ENCODE assay signal across 28 mouse cellular contexts in genomic region chr11:19005007-19005912, GRCm38 (mm10). TPM values are rescaled to one million over a fixed set of nuclear protein-coding genes. Genes with fewer than 3 reads are reported as not detected.
A peak's percentile ranks its signal among the peaks of the same experiment; 100 is the strongest.
DNase-seq lines count a peak whose midpoint lies in the region; ATAC-seq and TF ChIP-seq lines count a peak whose summit lies in the region.
"Had no signal": no experiment of that assay in that cellular context is flagged by ENCODE, and none has a peak within 500 bp of the region (broad histone marks: within the 10 kb centered on the region; RNA-seq: fewer than 3 reads in every experiment).

No protein-coding gene starts in this region.

- no peak for TF ChIP-seq CTCF in kidney, postnatal 0 days (IDR thresholded peaks at IDR 0.05; ENCODE audit: low read depth)

- no peak for ATAC-seq in kidney, postnatal 0 days (replicated peaks; ENCODE audit: low FRiP score, low read depth)
- ATAC-seq in stomach, embryonic 14.5 days (ENCODE audit: insufficient number of reproducible peaks, insufficient read depth, low FRiP score, low read depth): peak; percentile 34; the same call in 1 of the 2 replicates
- no peak for ATAC-seq in forebrain, embryonic 13.5 days
- ATAC-seq: forebrain, embryonic 14.5 days had no signal

- WGBS in kidney, postnatal 0 days: 58% methylated on average over 9 of the region's 9 CpGs
- WGBS in stomach, embryonic 14.5 days: 37% methylated on average over 9 of the region's 9 CpGs
- 84% methylated on average over 9 of the region's 9 CpGs for WGBS in forebrain, embryonic 13.5 days

- H3K27ac ChIP-seq in kidney, postnatal 0 days: no peak overlapping the region
- peak overlapping the region; percentile 89; the same call in 1 of the 2 replicates for H3K27ac ChIP-seq in stomach, embryonic 14.5 days (ENCODE audit: low read length)
- no peak overlapping the region for H3K27ac ChIP-seq in forebrain, embryonic 13.5 days
- H3K27ac ChIP-seq: gastrocnemius, adult 2 months; liver, embryonic 13.5 days had no signal

- 0 out of 2 replicates have a peak, but pooled peaks cover 4% of the 10 kb centered on the region for H3K27me3 ChIP-seq in kidney, postnatal 0 days (ENCODE audit: insufficient read depth, low read length)
- H3K27me3 ChIP-seq in stomach, embryonic 14.5 days (ENCODE audit: control insufficient read depth, insufficient read depth, low read length): no peaks in the 10 kb centered on the region
- peaks cover 42% of the 10 kb centered on the region for H3K27me3 ChIP-seq in forebrain, embryonic 13.5 days
- H3K27me3 ChIP-seq: liver, embryonic 13.5 days; megakaryocyte, embryonic 14.5 days; neural tube, embryonic 13.5 days had no signal

- H3K4me3 ChIP-seq in kidney, postnatal 0 days (replicated peaks; ENCODE audit: low read depth, low read length): no peak overlapping the region
- H3K4me3 ChIP-seq in stomach, embryonic 14.5 days (ENCODE audit: low read depth, low read length): no peak overlapping the region
- no peak overlapping the region for H3K4me3 ChIP-seq in forebrain, embryonic 13.5 days
- H3K4me3 ChIP-seq: gastrocnemius, adult 2 months; liver, embryonic 13.5 days; megakaryocyte, embryonic 14.5 days; myocyte had no signal

- no peak overlapping the region for H3K9ac ChIP-seq in kidney, postnatal 0 days (ENCODE audit: low read depth, low read length)
- no peak overlapping the region for H3K9ac ChIP-seq in stomach, embryonic 14.5 days (replicated peaks; ENCODE audit: low read depth, low read length)
- no peak overlapping the region for H3K9ac ChIP-seq in forebrain, embryonic 13.5 days
- H3K9ac ChIP-seq: liver, embryonic 13.5 days had no signal

- intact Hi-C loops in heart, postnatal 36 days (cut with DNase I): no loop called here

- no peaks in the 10 kb centered on the region for H3K9me3 ChIP-seq in kidney, postnatal 0 days (replicated peaks; ENCODE audit: low read length)
- no peaks in the 10 kb centered on the region for H3K9me3 ChIP-seq in stomach, embryonic 14.5 days (ENCODE audit: control insufficient read depth, low read depth, low read length)
- no peaks in the 10 kb centered on the region for H3K9me3 ChIP-seq in forebrain, embryonic 13.5 days (replicated peaks)
- H3K9me3 ChIP-seq: liver, embryonic 13.5 days; megakaryocyte, embryonic 14.5 days; neural tube, embryonic 13.5 days had no signal

- no peaks in the 10 kb centered on the region for H3K4me1 ChIP-seq in kidney, postnatal 0 days (replicated peaks; ENCODE audit: insufficient read depth, low read length)
- peaks cover 26% of the 10 kb centered on the region; the same call in 1 of the 2 replicates for H3K4me1 ChIP-seq in stomach, embryonic 14.5 days (ENCODE audit: control insufficient read depth, insufficient read depth, low read length)
- peaks cover 28% of the 10 kb centered on the region for H3K4me1 ChIP-seq in forebrain, embryonic 13.5 days

- H3K4me2 ChIP-seq in kidney, postnatal 0 days (ENCODE audit: low read length): no peak overlapping the region
- no peak overlapping the region for H3K4me2 ChIP-seq in stomach, embryonic 14.5 days (replicated peaks; ENCODE audit: low read depth, low read length)
- H3K4me2 ChIP-seq in forebrain, embryonic 13.5 days: no peak overlapping the region
- H3K4me2 ChIP-seq: heart, embryonic 11.5 days; liver, embryonic 13.5 days had no signal

- H3K36me3 ChIP-seq in kidney, postnatal 0 days (ENCODE audit: insufficient read depth, low read length): 0 out of 2 replicates have a peak, but pooled peaks cover 4% of the 10 kb centered on the region
- H3K36me3 ChIP-seq in stomach, embryonic 14.5 days (ENCODE audit: control insufficient read depth, insufficient read depth, low read length): peaks cover 35% of the 10 kb centered on the region
- H3K36me3 ChIP-seq in forebrain, embryonic 13.5 days (ENCODE audit: poor library complexity, severe bottlenecking): no peaks in the 10 kb centered on the region

- DNase-seq in heart, adult 11 months: peak; percentile 42
- no peak for DNase-seq in heart, postnatal 36 days
- peak; percentile 71 for DNase-seq in kidney, postnatal 0 days (ENCODE audit: low spot score)
- no peak for DNase-seq in kidney, postnatal 36 days
- peak; percentile 37 for DNase-seq in NIH3T3 (ENCODE audit: low read depth)
- no peak for DNase-seq in thymus, adult 18-20 months
- DNase-seq: adrenal gland, postnatal 25 days; cerebellum, adult 8-10 months; cerebellum, postnatal 36 days; embryo, embryonic 11 days; gastrocnemius, adult 2 months; kidney, adult 8-10 months; layer of hippocampus, adult 9-11 months; liver, embryonic 13.5 days; lung, postnatal 14 days; midbrain, embryonic 14.5 days; retina, postnatal 1 day; right cerebral cortex, postnatal 25 days; spleen, adult 18-20 months; thymus, adult 2 months; thymus, postnatal 4 days had no signal

RNA-seq across cellular contexts. Expression of gene Meis1, which starts 13.5 kb away (rescaled TPM):
- total RNA-seq in heart, postnatal 36 days (2021): 10 to 100 TPM; 22.4 to 31.4 TPM
- 59.0 and 66.7 TPM in 2 replicates for polyA plus RNA-seq in kidney, postnatal 0 days (2015; fragmentation: Nextera tagmentation; extraction: Ambion mirVana)
- polyA plus RNA-seq in stomach, embryonic 14.5 days (2014; fragmentation: Nextera tagmentation; extraction: Ambion mirVana): 151 and 155 TPM in 2 replicates
- 28.6 and 46.9 TPM in 2 replicates for polyA plus RNA-seq in forebrain, embryonic 13.5 days (2015; fragmentation: Nextera tagmentation; extraction: Ambion mirVana)

Comparison
In these comparisons a context has a peak if more than half of its experiments do, and no peak if none do; other contexts are left out.
1. DNase-seq: peak in heart, adult 11 months (single experiment), kidney, postnatal 0 days (single experiment) and NIH3T3 (single experiment); none in heart, postnatal 36 days (0 of 2), kidney, postnatal 36 days (0 of 2) and thymus, adult 18-20 months (0 of 2).